Mouse (Mus musculus): ENCODE results near the gene Myoz2. TPM values are rescaled to one million over a fixed set of nuclear protein-coding genes. Genes with fewer than 3 reads are reported as not detected.

The Myoz2 gene
- polyA plus RNA-seq, 1 experiment = not detected

DNA sequence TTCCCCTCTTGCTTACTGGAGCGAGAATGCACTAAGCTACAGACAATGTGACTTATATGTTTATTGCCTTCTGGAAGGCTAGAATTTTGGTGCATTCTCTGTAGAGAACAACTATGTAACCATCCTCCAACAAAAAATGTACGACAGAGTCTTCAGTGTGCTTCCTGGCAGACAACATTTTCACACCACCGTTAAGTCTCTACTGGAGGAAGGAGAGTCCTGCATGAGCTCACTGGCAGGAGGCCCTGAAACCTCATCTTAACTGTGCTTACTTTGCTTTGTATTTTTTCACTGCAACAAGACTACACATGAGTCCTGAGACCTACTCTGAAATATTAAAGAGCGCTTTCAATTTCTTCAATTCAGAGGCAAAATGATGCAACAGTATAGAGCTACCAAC lies 59.5 kb downstream of the Myoz2 start:
- no peak for TF ChIP-seq GATA1 (IDR thresholded peaks at IDR 0.05; ENCODE audit: low read length)

DNA sequence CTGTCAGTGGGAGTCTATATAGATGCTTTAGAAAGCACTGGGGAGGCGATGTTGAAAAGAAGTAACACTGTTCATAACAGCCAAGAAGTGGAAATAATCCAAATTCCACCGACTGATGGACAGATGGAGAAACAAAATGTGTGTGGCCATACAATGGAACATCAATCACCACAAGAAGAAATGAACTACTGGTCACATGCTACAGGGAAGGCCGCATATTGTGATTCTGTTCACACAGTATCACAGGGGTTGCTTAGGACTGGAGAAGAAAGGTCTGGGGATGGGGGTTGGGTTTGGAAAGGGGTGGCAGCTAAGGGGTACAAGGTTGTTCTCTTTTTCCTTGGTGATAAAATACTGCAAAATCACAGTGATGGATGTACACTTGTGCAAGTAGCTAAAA lies 60.0 kb downstream of the Myoz2 start:
- no peak for TF ChIP-seq GATA1 (IDR thresholded peaks at IDR 0.05; ENCODE audit: low read length)

DNA sequence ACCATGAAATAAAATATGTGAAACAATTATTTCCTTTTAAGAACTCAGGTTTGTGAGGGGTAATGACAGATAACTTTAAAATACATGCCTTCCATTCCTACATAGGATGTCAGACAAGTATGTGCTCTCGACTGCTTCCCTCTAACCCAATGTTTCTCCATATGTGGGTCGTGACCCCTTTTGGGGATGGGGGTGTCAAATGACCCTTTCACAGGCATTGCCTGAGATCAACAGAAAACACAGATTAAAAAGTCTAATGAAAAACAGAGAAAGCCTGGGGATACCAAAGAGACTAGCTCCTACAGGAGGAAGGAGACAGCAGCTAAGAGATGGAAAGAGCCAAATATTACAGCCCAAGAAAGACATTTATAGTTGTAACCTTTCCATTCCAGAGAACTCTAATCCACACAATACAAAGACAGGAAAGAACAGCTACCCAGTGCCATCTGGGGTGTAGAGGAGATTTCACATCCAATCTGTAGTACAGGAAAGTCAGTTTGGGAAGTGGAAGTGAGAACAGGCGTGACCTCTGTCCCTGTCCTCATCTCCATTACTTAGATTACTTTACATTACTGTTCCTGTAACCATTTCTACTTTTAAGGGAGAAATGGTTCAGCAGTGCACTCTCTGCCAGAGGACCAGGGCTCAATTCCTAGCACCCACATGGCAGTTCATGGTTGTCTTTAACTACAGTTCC lies 62.5 kb downstream of the Myoz2 start:
- no peak for TF ChIP-seq GATA1 (IDR thresholded peaks at IDR 0.05; ENCODE audit: low read length)

GRCm38 (mm10) chr3:122968391-122968790 lies 66.4 kb downstream of the Myoz2 start:
- no peak for TF ChIP-seq GATA1 (IDR thresholded peaks at IDR 0.05; ENCODE audit: low read length)

DNA sequence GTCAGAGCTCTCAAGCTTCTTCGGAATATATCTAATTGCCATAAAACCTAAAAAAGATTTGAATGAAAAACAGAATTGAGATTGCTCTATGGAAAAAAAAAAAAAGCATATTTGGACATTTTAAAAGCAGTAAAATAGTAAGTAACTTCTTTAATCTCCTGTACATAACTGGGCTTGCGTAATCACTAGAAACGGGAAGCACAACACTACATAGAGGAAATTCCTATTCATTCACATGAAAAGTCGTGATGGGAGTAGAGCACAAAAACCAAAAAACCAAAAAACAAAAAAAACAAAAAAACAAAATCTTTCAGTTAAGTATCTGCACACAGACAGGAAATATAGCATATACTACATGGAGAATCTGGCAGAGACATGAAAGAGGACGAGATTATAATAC lies 70.5 kb downstream of the Myoz2 start:
- no peak for TF ChIP-seq GATA1 (IDR thresholded peaks at IDR 0.05; ENCODE audit: low read length)

Other genes with a start within 250 kb of the Myoz2 start
- not detected in 2 replicates for gene Fabp2, start 139.9 kb downstream of the Myoz2 start, polyA plus RNA-seq (2012)
- gene Gm10959, start 115.7 kb downstream of the Myoz2 start, polyA plus RNA-seq (2012) = not detected in 2 replicates
- gene 1810037I17Rik, start 110.8 kb downstream of the Myoz2 start, polyA plus RNA-seq (2012) = 41.9 and 52.5 TPM in 2 replicates
- gene Usp53, start 50.5 kb downstream of the Myoz2 start, polyA plus RNA-seq (2012) = 0.33 and 0.35 TPM in 2 replicates
- gene Synpo2, start 201.1 kb upstream of the Myoz2 start, polyA plus RNA-seq (2012) = 0.11 and 0.17 TPM in 2 replicates
- gene Sec24d, start 232.4 kb upstream of the Myoz2 start, polyA plus RNA-seq (2012) = not detected in 2 replicates